Mouse (Mus musculus) ES-Bruce4 (cell line): ENCODE results near the gene Appl1.

Source experiments
- CTCF ChIP-seq: IDR thresholded peaks from one replicate; pipeline ENCODE4 v1.8.1; 2011; ENCODE audit warnings: low read depth, low read length
- POLR2A ChIP-seq: IDR thresholded peaks from one replicate; pipeline ENCODE4 v1.8.1; 2011; ENCODE audit warnings: low read length; ENCODE audit not compliant: insufficient read depth

DNA sequence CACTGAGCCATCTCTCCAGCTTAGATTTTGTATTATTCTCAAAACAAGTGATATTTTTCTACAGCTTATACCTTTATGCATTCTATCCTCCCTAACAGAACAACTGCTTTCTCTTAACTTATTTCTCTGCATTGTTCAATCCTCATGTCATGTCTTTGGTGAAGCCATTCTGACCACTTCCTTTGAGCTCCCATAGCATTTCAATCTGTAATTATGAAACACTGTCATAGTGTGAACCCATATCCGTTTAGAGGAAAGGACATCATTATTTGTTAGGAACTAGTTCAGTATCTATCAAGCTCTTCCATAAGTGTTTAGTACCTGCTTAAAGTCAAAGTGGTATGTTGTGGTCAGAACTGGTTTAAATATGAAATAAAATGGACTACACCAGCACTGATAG is 10.5 kb downstream of the Appl1 start:
- TF ChIP-seq CTCF (no peak), POLR2A (no peak)
